Mouse (Mus musculus): ENCODE results near the gene Slc22a23.
"Not testable (repeated sequence)": the region's sequence is repeated elsewhere in the genome, so short reads cannot be mapped to it uniquely, and the experiment has no call there.

Slc22a23 gene

GRCm38 (mm10) chr13:34345128-34346085 lies at the start of gene Slc22a23:
Slc22a23 (minus strand) TSS chr13:34345182.
- DNase-seq (ENCODE audit: low spot score): peak; percentile 75

GRCm38 (mm10) chr13:34394305-34394704 lies 49.3 kb upstream of the Slc22a23 start:
- DNase-seq (ENCODE audit: low spot score): not testable (repeated sequence)

- DNase-seq (ENCODE audit: low spot score): no peak
Measured at GRCm38 (mm10) chr13:34392376-34392775, 47.4 kb upstream of the Slc22a23 start.

- DNase-seq (ENCODE audit: low spot score): no peak
Measured at GRCm38 (mm10) chr13:34388219-34388618, 43.2 kb upstream of the Slc22a23 start.

GRCm38 (mm10) chr13:34383416-34383815 lies 38.4 kb upstream of the Slc22a23 start:
- DNase-seq (ENCODE audit: low spot score): no peak

- no peak for DNase-seq (ENCODE audit: low spot score)
Measured at GRCm38 (mm10) chr13:34378926-34379325, 33.9 kb upstream of the Slc22a23 start.

- no peak for DNase-seq (ENCODE audit: low spot score)
Measured at GRCm38 (mm10) chr13:34375145-34375544, 30.2 kb upstream of the Slc22a23 start.

GRCm38 (mm10) chr13:34372870-34373478 lies 28.0 kb upstream of the Slc22a23 start:
- no peak for DNase-seq (ENCODE audit: low spot score)

- no peak for DNase-seq (ENCODE audit: low spot score)
Measured at GRCm38 (mm10) chr13:34371951-34372869, 27.2 kb upstream of the Slc22a23 start.

- no peak for DNase-seq (ENCODE audit: low spot score)
Measured at GRCm38 (mm10) chr13:34370281-34370825, 25.4 kb upstream of the Slc22a23 start.

GRCm38 (mm10) chr13:34365226-34365625 lies 20.2 kb upstream of the Slc22a23 start:
- DNase-seq (ENCODE audit: low spot score): peak; percentile 9

- no peak for DNase-seq (ENCODE audit: low spot score)
Measured at GRCm38 (mm10) chr13:34355656-34356055, 10.7 kb upstream of the Slc22a23 start.

GRCm38 (mm10) chr13:34354830-34355624 lies 10.0 kb upstream of the Slc22a23 start:
- DNase-seq (ENCODE audit: low spot score): no peak

- DNase-seq (ENCODE audit: low spot score): no peak
Measured at GRCm38 (mm10) chr13:34353241-34353640, 8.3 kb upstream of the Slc22a23 start.

GRCm38 (mm10) chr13:34351437-34351836 lies 6.5 kb upstream of the Slc22a23 start:
- DNase-seq (ENCODE audit: low spot score): no peak

GRCm38 (mm10) chr13:34347960-34348889 lies 3.2 kb upstream of the Slc22a23 start:
- DNase-seq (ENCODE audit: low spot score): no peak

- DNase-seq (ENCODE audit: low spot score): no peak
Measured at GRCm38 (mm10) chr13:34346748-34347147, 1.8 kb upstream of the Slc22a23 start.

GRCm38 (mm10) chr13:34346238-34346637 lies 1.3 kb upstream of the Slc22a23 start:
- no peak for DNase-seq (ENCODE audit: low spot score)

- DNase-seq (ENCODE audit: low spot score): peak; percentile 45
Measured at GRCm38 (mm10) chr13:34344376-34345127, 430 bp downstream of the Slc22a23 start.
